Mouse (Mus musculus) thymus, postnatal 4 days (tissue): ENCODE measurements around the gene Olfr844.

ENCODE experiments used
- DNase-seq: peaks from one replicate; pipeline ENCODE4 v3.0.0; 2021

Olfr844 gene

GRCm38 (mm10) chr9:19316047-19316446, at the start of gene Olfr844:
Gene Olfr844, plus strand, starts transcription at chr9:19316347.
- DNase-seq = no peak

DNA sequence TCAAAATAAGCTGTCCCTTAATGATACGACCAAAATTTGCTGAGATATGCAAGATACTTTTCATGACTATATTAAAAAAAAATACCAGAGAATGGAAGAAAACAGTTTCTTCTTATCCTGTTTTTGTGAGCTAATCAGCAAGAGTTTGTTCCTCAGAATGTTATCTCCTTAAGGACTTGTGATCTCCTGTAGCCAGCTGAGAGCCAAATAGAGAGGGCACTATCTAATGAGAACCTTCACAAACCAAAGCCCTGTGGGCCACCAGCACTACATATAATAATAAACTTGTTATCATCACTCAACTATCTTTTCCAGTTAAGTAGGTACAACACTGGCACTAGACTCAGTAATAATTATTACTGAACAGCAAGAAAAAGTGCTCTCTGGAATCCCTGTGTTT, 20.0 kb downstream of the Olfr844 start, which contains the start of gene Olfr845:
TSS of gene Olfr845 (plus strand) at position 301 of the 400 bp plus-strand sequence.
- DNase-seq = no peak

DNA sequence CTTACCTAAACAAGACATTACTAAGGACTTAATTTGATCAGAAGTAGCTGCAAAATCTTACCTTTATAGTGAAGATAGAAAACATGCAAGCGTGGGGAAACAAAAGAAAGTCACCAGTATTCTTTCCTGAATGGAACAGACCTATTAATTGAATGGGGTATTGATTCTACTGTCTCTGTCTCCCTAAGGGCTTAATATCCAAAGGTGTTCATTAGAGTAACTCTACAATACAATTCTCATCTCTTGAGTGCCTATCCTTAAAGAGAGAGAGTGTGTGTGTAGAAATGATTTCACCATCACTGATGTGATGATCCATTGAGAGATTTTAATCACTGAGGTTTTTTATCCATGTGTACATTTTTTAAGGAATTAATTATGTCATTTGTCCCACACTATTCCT, 47.8 kb downstream of the Olfr844 start, which contains the start of gene Olfr846:
TSS of gene Olfr846 (minus strand) at position 101 of the 400 bp plus-strand sequence.
- DNase-seq = no peak
